Mouse (Mus musculus) cerebellum, postnatal 36 days (tissue): ENCODE measurements at regions not wholly inside any gene's neighbourhood (a gene's known extent, or its start where the extent isn't known, plus 50 kb on each side); places are given as distances from the start of the nearest gene placed in this dataset.

Source experiments
- DNase-seq, 2 experiments: peaks; one replicate each; pipeline ENCODE4 v3.0.0; 2021 to 2022; ENCODE audit warnings: mixed read lengths in 2 of 2

GRCm38 (mm10) chr17:50442062-50442461 lies 67.1 kb upstream of the Plcl2 start:
- no peak for DNase-seq

DNA sequence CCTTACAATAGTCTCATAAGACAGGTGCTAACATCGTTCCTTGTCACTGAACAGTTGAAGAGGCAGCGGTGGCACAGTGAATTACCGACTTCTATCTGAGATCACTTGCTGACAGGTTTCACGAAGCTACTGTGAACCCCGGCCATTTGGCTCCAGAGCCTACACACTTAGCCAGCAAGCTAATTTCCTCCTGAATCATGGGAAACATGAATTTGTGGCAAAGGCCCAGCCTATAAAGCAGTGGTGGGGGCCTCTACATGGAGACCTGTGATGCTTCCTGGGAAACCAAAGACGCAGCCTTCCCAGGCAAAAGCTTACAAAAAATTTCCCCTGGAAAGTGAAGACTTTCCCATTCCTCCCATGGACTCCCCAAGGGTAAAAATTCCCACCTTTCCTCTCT lies 66.3 kb upstream of the Plcl2 start:
- DNase-seq, result no peak

DNA sequence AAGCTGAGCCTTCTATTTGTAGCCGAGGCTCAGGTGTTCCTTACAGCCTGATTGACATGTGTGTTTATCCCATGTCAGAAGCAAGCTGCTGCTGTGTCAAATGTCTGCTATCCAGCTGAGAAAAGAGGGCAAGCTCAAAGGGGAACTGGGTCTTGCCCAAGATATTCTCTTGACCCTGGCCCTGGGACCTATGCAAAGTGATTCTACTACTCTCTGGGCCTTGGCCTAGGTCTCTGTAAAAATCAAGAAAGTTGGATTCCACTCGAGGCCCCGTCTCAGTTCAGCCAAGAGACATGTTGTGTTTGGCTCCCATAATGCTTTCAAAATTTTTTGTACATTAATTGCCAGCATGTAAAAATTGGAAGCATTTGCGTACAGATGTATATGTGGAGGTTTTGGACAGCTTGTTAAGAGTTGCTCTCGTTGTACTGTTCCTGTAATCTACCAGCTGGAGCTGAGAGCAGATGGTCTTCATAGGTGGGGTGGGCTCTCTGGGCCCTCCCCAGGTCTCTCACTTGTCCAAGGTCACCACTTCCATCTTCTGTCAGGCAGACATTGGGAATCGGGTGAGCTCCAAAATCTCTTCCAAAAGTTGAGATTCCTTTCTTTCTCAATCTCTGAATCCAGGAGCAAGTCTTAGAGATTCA lies 65.7 kb upstream of the Plcl2 start:
- no peak for DNase-seq

DNA sequence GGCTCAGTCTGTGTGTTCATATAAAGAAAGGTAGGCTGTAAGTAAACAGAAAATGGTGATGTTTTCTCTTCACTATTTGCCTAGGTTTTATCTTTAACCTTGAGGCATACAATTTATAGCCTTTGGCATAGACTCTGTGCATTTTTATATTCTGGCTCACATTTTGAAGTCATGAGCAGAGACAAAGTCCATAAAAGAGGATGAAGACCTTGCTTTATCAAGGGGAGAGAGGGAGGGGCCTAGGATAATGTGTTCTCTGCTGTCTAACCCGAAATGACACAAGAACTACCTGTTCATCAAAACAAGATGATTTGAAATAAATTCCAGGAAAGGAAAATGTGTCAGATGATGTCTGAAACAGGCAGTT lies 65.2 kb upstream of the Plcl2 start:
- DNase-seq, result no peak

- DNase-seq, result no peak
These were observed 60.5 kb upstream of the Plcl2 start for GRCm38 (mm10) chr17:50448693-50449092.

- no peak for DNase-seq
These were observed 57.6 kb upstream of the Plcl2 start for GRCm38 (mm10) chr17:50451606-50452005.

GRCm38 (mm10) chr17:50453524-50453923 lies 55.7 kb upstream of the Plcl2 start:
- DNase-seq, result no peak

DNA sequence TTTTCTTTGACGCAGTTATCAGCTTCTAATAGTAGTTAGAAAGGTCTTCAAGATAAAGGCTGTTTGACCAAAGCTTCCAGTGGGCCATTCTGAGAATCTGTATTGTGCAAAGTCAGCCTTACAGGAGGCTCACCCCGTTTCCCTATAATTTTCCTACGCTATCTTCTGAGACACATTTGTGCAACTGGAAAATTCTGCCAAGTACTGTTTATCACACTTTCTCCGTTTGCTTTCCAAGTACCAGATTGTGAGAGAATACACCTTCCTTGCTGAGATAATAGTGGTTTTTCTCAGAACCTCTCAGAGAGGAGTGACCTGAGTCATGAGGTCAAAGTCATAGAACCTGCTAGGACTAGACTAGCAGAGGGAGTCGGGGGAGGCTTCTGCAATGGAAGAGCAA lies 55.2 kb upstream of the Plcl2 start:
- DNase-seq, result no peak

- DNase-seq, result no peak
These were observed 54.3 kb upstream of the Plcl2 start for GRCm38 (mm10) chr17:50454917-50455316.

- DNase-seq, result no peak
These were observed 53.5 kb upstream of the Plcl2 start for GRCm38 (mm10) chr17:50455719-50456118.

GRCm38 (mm10) chr17:50457053-50457697 lies 52.0 kb upstream of the Plcl2 start:
- DNase-seq, result no peak

- no peak for DNase-seq
These were observed 51.0 kb upstream of the Plcl2 start for GRCm38 (mm10) chr17:50458232-50458631.
